Mouse (Mus musculus): ENCODE data around the gene Cd93. TPM values are rescaled to one million over a fixed set of nuclear protein-coding genes. Genes with fewer than 3 reads are reported as not detected.

Gene Cd93
- polyA plus RNA-seq, 1 experiment from 2014 or later: 8.2 TPM

- no peaks in the 10 kb centered on the region for H3K36me3 ChIP-seq
- H3K9ac ChIP-seq: no peak overlapping the region
- no peaks in the 10 kb centered on the region for H3K9me3 ChIP-seq
- WGBS: 40% methylated on average over 11 of the region's 11 CpGs
- H3K4me1 ChIP-seq: peaks cover 26% of the 10 kb centered on the region
- H3K4me3 ChIP-seq: peak overlapping the region; percentile 3; the same call in 1 of the 2 replicates
- ATAC-seq (ENCODE audit: low FRiP score, low read depth): no peak
- no peak overlapping the region for H3K27ac ChIP-seq
- H3K27me3 ChIP-seq: peaks cover 56% of the 10 kb centered on the region
- H3K4me2 ChIP-seq (replicated peaks): peak overlapping the region; percentile 98
Observed at GRCm38 (mm10) chr2:148397015-148397783, 46.2 kb downstream of the Cd93 start.

GRCm38 (mm10) chr2:148396209-148396608 lies 47.2 kb downstream of the Cd93 start:
- Histone ChIP-seq H3K9me3 (no peaks in the 10 kb centered on the region), H3K27ac (no peak overlapping the region), H3K4me3 (peak overlapping the region; percentile 58), H3K36me3 (no peaks in the 10 kb centered on the region), H3K4me1 (peaks cover 26% of the 10 kb centered on the region), H3K4me2 (replicated peaks) (peak overlapping the region; percentile 98), H3K9ac (no peak overlapping the region; the same call in 1 of the 2 replicates), H3K27me3 (peaks cover 56% of the 10 kb centered on the region)
- 75% methylated on average over 10 of the region's 10 CpGs for WGBS
- ATAC-seq (ENCODE audit: low FRiP score, low read depth): no peak

GRCm38 (mm10) chr2:148395131-148396051 lies 48.0 kb downstream of the Cd93 start, which contains the start of gene Sstr4:
Sstr4 (plus strand) TSS chr2:148395344.
- no peak within 1 kb of the TSS for H3K27ac ChIP-seq
- peak within 1 kb of the TSS; percentile 98 for H3K4me2 ChIP-seq (replicated peaks)
- no peaks in the 10 kb centered on the region for H3K36me3 ChIP-seq
- peaks cover 53% of the 10 kb centered on the region for H3K27me3 ChIP-seq
- peaks cover 26% of the 10 kb centered on the region for H3K4me1 ChIP-seq
- peak; percentile 60; the same call in 1 of the 2 replicates for ATAC-seq (ENCODE audit: low FRiP score, low read depth)
- H3K4me3 ChIP-seq: peak within 1 kb of the TSS; percentile 58
- no peaks in the 10 kb centered on the region for H3K9me3 ChIP-seq
- 7% methylated on average over 77 of the region's 83 CpGs for WGBS
- peak within 1 kb of the TSS; percentile 64 for H3K9ac ChIP-seq

- H3K27ac ChIP-seq: no peak overlapping the region
- no peak overlapping the region for H3K9ac ChIP-seq
- no peak overlapping the region for H3K4me3 ChIP-seq
- H3K27me3 ChIP-seq: peaks cover 47% of the 10 kb centered on the region
- H3K4me2 ChIP-seq (replicated peaks): no peak overlapping the region
- ATAC-seq (ENCODE audit: low FRiP score, low read depth): no peak
- no peaks in the 10 kb centered on the region for H3K36me3 ChIP-seq
- peaks cover 26% of the 10 kb centered on the region for H3K4me1 ChIP-seq
- no peaks in the 10 kb centered on the region for H3K9me3 ChIP-seq
Observed at GRCm38 (mm10) chr2:148393846-148394245, 49.5 kb downstream of the Cd93 start.

- peaks cover 45% of the 10 kb centered on the region for H3K27me3 ChIP-seq
Observed at GRCm38 (mm10) chr2:148393149-148393548, 50.2 kb downstream of the Cd93 start.

GRCm38 (mm10) chr2:148387652-148388581 lies 55.4 kb downstream of the Cd93 start:
- H3K4me3 ChIP-seq: no peak overlapping the region
- H3K9ac ChIP-seq: no peak overlapping the region
- no peak overlapping the region for H3K4me2 ChIP-seq (replicated peaks)
- no peaks in the 10 kb centered on the region for H3K4me1 ChIP-seq
- no peak for ATAC-seq (ENCODE audit: low FRiP score, low read depth)
- WGBS: 70% methylated on average over 6 of the region's 6 CpGs
- no peaks in the 10 kb centered on the region for H3K36me3 ChIP-seq
- H3K9me3 ChIP-seq: no peaks in the 10 kb centered on the region
- H3K27ac ChIP-seq: no peak overlapping the region
- H3K27me3 ChIP-seq: no peaks in the 10 kb centered on the region

More at GRCm38 (mm10) chr2:148393149-148393548, 50.2 kb downstream of the Cd93 start:
- H3K4me3 ChIP-seq: no peak overlapping the region
- WGBS: 75% methylated on average over 1 of the region's 1 CpGs
- H3K4me2 ChIP-seq (replicated peaks): no peak overlapping the region
- H3K9ac ChIP-seq: no peak overlapping the region
- H3K27ac ChIP-seq: no peak overlapping the region
- no peak for ATAC-seq (ENCODE audit: low FRiP score, low read depth)
- no peaks in the 10 kb centered on the region for H3K36me3 ChIP-seq
- no peaks in the 10 kb centered on the region for H3K9me3 ChIP-seq
- peaks cover 26% of the 10 kb centered on the region for H3K4me1 ChIP-seq

- ATAC-seq (ENCODE audit: low FRiP score, low read depth): no peak
- Histone ChIP-seq H3K27ac (no peak overlapping the region), H3K36me3 (no peaks in the 10 kb centered on the region), H3K4me2 (replicated peaks) (no peak overlapping the region), H3K4me3 (no peak overlapping the region), H3K9ac (no peak overlapping the region), H3K27me3 (no peaks in the 10 kb centered on the region), H3K4me1 (no peaks in the 10 kb centered on the region), H3K9me3 (no peaks in the 10 kb centered on the region)
- 76% methylated on average over 2 of the region's 2 CpGs for WGBS
Observed at GRCm38 (mm10) chr2:148386927-148387326, 56.4 kb downstream of the Cd93 start.

Other genes starting within 250 kb of the Cd93 start
- 2.0 and 2.5 TPM in 2 replicates for gene Sstr4, start 48.2 kb downstream of the Cd93 start, polyA plus RNA-seq (2015; fragmentation: Nextera tagmentation; extraction: Ambion mirVana)
- gene Thbd, start 35.4 kb downstream of the Cd93 start, polyA plus RNA-seq (2015; fragmentation: Nextera tagmentation; extraction: Ambion mirVana): 12.0 and 13.4 TPM in 2 replicates
- gene Nxt1, start 229.0 kb upstream of the Cd93 start, polyA plus RNA-seq (2015; fragmentation: Nextera tagmentation; extraction: Ambion mirVana): 89.8 and 97.1 TPM in 2 replicates
- 22.5 and 23.9 TPM in 2 replicates for gene Gzf1, start 237.5 kb upstream of the Cd93 start, polyA plus RNA-seq (2015; fragmentation: Nextera tagmentation; extraction: Ambion mirVana)

Measured in limb, embryonic 13.5 days (tissue).